Mouse (Mus musculus): ENCODE results near the gene Fbxo5.

DNA sequence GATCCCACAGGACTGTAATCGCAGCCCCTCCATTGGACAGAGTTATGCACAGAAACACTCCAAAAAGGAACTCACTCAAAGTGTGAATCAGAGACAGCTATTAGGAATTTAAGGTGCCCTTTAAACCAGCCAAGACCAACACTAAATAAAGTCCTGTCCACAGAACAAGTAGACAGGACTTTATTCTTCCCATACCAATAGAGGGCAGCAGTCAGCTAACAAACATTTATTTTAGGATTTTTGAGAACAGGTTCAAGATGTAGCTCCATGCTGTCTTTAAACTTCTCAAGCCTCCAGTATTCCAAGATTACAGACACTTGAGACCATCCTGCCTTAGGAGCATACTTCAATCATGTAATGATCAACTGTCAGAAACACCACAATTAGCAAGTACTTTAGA is 4.9 kb downstream of the Fbxo5 start:
- no peak for TF ChIP-seq MAFK (IDR thresholded peaks at IDR 0.05; ENCODE audit: insufficient read depth, low read depth, low read length)
- no peak for TF ChIP-seq ZC3H11A (IDR thresholded peaks at IDR 0.05; ENCODE audit: borderline replicate concordance, low read depth, low read length)
